Mouse (Mus musculus): ENCODE data around the gene Prdm13. TPM values are rescaled to one million over a fixed set of nuclear protein-coding genes. Genes with fewer than 3 reads are reported as not detected.
A peak's percentile ranks its signal among the peaks of the same experiment; 100 is the strongest.

Prdm13 gene
- polyA plus RNA-seq (2014; fragmentation: Nextera tagmentation; extraction: Ambion mirVana), result 0.08 TPM in 1 of 2 replicates, not detected in the other

DNA sequence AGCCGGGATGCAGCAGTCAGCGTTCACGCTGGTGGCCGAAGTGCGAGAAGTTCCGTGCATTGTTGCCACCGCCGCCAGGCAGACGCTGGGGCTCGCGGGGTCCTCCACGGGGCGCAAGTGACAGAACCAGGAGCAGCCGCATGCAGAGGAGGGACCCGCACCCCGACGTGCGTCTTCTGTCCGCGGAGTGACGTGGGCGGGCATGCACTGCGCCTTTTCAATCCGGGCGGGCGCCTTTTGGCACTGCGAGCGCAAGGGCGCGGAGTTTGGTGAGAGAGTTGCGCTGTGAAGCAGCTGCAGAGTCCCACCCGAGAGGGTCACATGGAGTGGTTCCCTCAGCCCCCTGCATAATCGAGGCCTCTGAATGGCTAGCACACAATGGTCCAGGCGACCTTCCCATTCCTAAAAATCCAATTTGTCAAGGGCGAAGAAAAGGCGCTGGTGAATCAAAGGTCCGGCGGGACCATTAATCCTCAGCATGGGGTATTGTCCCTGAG, at the start of gene Prdm13:
TSS of gene Prdm13 (minus strand) at position 369 of the 497 bp plus-strand sequence.
- Histone ChIP-seq H3K4me1 (replicated peaks; ENCODE audit: control insufficient read depth, insufficient read depth, low read length) (no peaks in the 10 kb centered on the region), H3K9ac (ENCODE audit: low read depth, low read length) (no peak within 1 kb of the TSS), H3K9me3 (ENCODE audit: control insufficient read depth, low read length) (no peaks in the 10 kb centered on the region), H3K4me2 (no peak within 1 kb of the TSS), H3K27me3 (replicated peaks; ENCODE audit: control insufficient read depth, insufficient read depth, low read length) (peaks cover 100% of the 10 kb centered on the region), H3K27ac (ENCODE audit: low read depth, low read length) (no peak within 1 kb of the TSS), H3K36me3 (ENCODE audit: control insufficient read depth, insufficient read depth, low read length) (no peaks in the 10 kb centered on the region), H3K4me3 (ENCODE audit: low read depth, low read length) (no peak within 1 kb of the TSS)
- no peak for DNase-seq (ENCODE audit: low spot score)
- ATAC-seq (replicated peaks; ENCODE audit: low FRiP score), result no peak
- 2% methylated on average over 38 of the region's 38 CpGs for WGBS

DNA sequence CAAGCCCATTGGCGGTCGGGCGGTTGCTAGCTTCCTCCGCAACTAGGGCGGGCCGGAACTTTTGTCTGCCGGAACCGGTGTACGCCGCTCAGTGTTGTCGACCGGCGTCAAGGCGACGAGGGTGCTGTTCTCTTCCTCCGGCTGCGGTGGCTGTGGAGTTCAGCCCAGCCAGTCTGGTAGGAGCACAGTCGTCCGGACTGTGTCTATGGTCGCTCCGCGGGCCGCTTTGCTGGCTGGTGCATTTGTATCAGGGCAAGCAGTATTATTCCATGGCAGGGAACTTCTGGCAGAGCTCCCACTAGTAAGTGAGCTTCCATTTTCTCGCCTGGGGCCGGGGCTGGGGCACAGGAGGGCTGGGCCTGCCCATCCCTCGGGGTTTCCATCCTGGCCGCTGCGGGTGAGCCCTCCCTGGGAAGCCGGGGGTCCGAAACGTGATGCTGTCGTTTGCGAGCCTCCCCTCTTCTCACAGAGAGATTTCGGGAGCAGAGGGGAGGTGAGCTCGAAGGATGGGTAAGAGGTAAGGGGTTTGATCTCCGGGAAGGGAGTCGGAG, 41.9 kb upstream of the Prdm13 start, which contains the start of gene Ccnc:
TSS of gene Ccnc (plus strand) at position 87 of the 551 bp plus-strand sequence.
- ATAC-seq (replicated peaks; ENCODE audit: low FRiP score), result peak; percentile 99
- peak within 1 kb of the TSS; percentile 87 for H3K9ac ChIP-seq (ENCODE audit: low read depth, low read length)
- H3K36me3 ChIP-seq (ENCODE audit: control insufficient read depth, insufficient read depth, low read length), result no peaks in the 10 kb centered on the region; the same call in 1 of the 2 replicates
- H3K27me3 ChIP-seq (replicated peaks; ENCODE audit: control insufficient read depth, insufficient read depth, low read length), result no peaks in the 10 kb centered on the region
- peak within 1 kb of the TSS; percentile 78 for H3K27ac ChIP-seq (ENCODE audit: low read depth, low read length)
- peak within 1 kb of the TSS; percentile 76 for H3K4me2 ChIP-seq
- peak within 1 kb of the TSS; percentile 90 for H3K4me3 ChIP-seq (ENCODE audit: low read depth, low read length)
- no peaks in the 10 kb centered on the region for H3K4me1 ChIP-seq (replicated peaks; ENCODE audit: control insufficient read depth, insufficient read depth, low read length)
- H3K9me3 ChIP-seq (ENCODE audit: control insufficient read depth, low read length), result no peaks in the 10 kb centered on the region
- DNase-seq (ENCODE audit: low spot score), result peak; percentile 91
- under 1% methylated on average over 37 of the region's 37 CpGs for WGBS

DNA sequence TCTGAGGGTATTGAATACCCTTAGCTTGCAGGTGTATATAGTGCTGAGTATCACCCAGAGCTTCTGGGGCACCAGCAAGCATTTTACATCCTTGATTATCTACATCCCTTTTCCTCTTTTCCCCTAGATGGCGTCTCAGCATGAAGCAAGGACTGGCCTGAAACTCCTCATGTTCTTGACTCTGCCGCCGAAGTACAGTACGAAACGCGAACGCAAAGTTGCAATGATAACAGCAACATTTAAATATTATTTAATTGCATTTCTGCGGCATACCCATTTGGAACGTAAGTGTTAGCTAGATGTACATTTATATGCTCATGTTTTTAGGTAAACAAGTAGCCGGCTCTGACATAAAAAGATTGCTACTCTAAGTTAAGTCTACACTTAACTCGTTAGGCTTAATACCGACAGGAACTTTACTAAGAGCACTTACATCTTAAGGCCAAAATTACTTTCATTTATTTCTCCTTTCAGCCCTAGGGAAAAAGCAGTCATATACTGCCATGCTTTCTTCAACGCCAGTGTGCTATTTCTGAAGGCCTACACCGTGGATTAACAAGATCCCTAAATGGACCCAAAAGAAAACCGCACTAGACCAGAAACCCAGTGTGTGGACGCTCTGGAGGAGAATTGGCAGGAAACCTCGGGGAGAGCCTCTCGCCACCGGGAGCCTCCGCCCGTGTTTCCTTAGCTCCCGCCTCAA, 41.3 kb upstream of the Prdm13 start:
- ATAC-seq (replicated peaks; ENCODE audit: low FRiP score) (peak; percentile 56), DNase-seq (ENCODE audit: low spot score) (peak; percentile 37)
- Histone ChIP-seq H3K36me3 (ENCODE audit: control insufficient read depth, insufficient read depth, low read length) (no peaks in the 10 kb centered on the region), H3K27ac (ENCODE audit: low read depth, low read length) (peak overlapping the region; percentile 78), H3K4me1 (replicated peaks; ENCODE audit: control insufficient read depth, insufficient read depth, low read length) (no peaks in the 10 kb centered on the region), H3K27me3 (replicated peaks; ENCODE audit: control insufficient read depth, insufficient read depth, low read length) (no peaks in the 10 kb centered on the region), H3K4me3 (ENCODE audit: low read depth, low read length) (peak overlapping the region; percentile 90), H3K4me2 (peak overlapping the region; percentile 76), H3K9ac (ENCODE audit: low read depth, low read length) (peak overlapping the region; percentile 87), H3K9me3 (ENCODE audit: control insufficient read depth, low read length) (no peaks in the 10 kb centered on the region)
- under 1% methylated on average over 22 of the region's 22 CpGs for WGBS

GRCm38 (mm10) chr4:21722752-21723334, 37.1 kb upstream of the Prdm13 start:
- no peak for DNase-seq (ENCODE audit: low spot score)
- Histone ChIP-seq H3K27me3 (replicated peaks; ENCODE audit: control insufficient read depth, insufficient read depth, low read length) (no peaks in the 10 kb centered on the region), H3K9ac (ENCODE audit: low read depth, low read length) (no peak overlapping the region), H3K4me1 (replicated peaks; ENCODE audit: control insufficient read depth, insufficient read depth, low read length) (no peaks in the 10 kb centered on the region), H3K4me3 (ENCODE audit: low read depth, low read length) (no peak overlapping the region), H3K9me3 (ENCODE audit: control insufficient read depth, low read length) (no peaks in the 10 kb centered on the region), H3K36me3 (ENCODE audit: control insufficient read depth, insufficient read depth, low read length) (no peaks in the 10 kb centered on the region), H3K4me2 (no peak overlapping the region), H3K27ac (ENCODE audit: low read depth, low read length) (no peak overlapping the region)
- no peak for ATAC-seq (replicated peaks; ENCODE audit: low FRiP score)
- 64% methylated on average over 7 of the region's 7 CpGs for WGBS

- 6% methylated on average over 13 of the region's 13 CpGs for WGBS
- Histone ChIP-seq H3K4me1 (replicated peaks; ENCODE audit: control insufficient read depth, insufficient read depth, low read length) (no peaks in the 10 kb centered on the region), H3K4me2 (no peak overlapping the region), H3K9ac (ENCODE audit: low read depth, low read length) (no peak overlapping the region), H3K9me3 (ENCODE audit: control insufficient read depth, low read length) (no peaks in the 10 kb centered on the region), H3K36me3 (ENCODE audit: control insufficient read depth, insufficient read depth, low read length) (no peaks in the 10 kb centered on the region), H3K4me3 (ENCODE audit: low read depth, low read length) (no peak overlapping the region), H3K27ac (ENCODE audit: low read depth, low read length) (no peak overlapping the region), H3K27me3 (replicated peaks; ENCODE audit: control insufficient read depth, insufficient read depth, low read length) (no peaks in the 10 kb centered on the region; the same call in 1 of the 2 replicates)
- DNase-seq (ENCODE audit: low spot score) (peak; percentile 80), ATAC-seq (replicated peaks; ENCODE audit: low FRiP score) (peak; percentile 86)
Measured at GRCm38 (mm10) chr4:21712147-21712546, 26.4 kb upstream of the Prdm13 start.

GRCm38 (mm10) chr4:21705046-21705445, 19.3 kb upstream of the Prdm13 start:
- no peak overlapping the region for H3K4me3 ChIP-seq (ENCODE audit: low read depth, low read length)
- no peaks in the 10 kb centered on the region for H3K4me1 ChIP-seq (replicated peaks; ENCODE audit: control insufficient read depth, insufficient read depth, low read length)
- H3K9ac ChIP-seq (ENCODE audit: low read depth, low read length), result no peak overlapping the region
- DNase-seq (ENCODE audit: low spot score) (no peak), ATAC-seq (replicated peaks; ENCODE audit: low FRiP score) (no peak)
- no peak overlapping the region for H3K4me2 ChIP-seq
- H3K36me3 ChIP-seq (ENCODE audit: control insufficient read depth, insufficient read depth, low read length), result no peaks in the 10 kb centered on the region
- WGBS, result 39% methylated on average over 1 of the region's 1 CpGs
- no peaks in the 10 kb centered on the region for H3K9me3 ChIP-seq (ENCODE audit: control insufficient read depth, low read length)
- no peak overlapping the region for H3K27ac ChIP-seq (ENCODE audit: low read depth, low read length)
- no peaks in the 10 kb centered on the region for H3K27me3 ChIP-seq (replicated peaks; ENCODE audit: control insufficient read depth, insufficient read depth, low read length)

GRCm38 (mm10) chr4:21695638-21696254, 10.0 kb upstream of the Prdm13 start:
- Histone ChIP-seq H3K27me3 (replicated peaks; ENCODE audit: control insufficient read depth, insufficient read depth, low read length) (peaks cover 21% of the 10 kb centered on the region), H3K36me3 (ENCODE audit: control insufficient read depth, insufficient read depth, low read length) (no peaks in the 10 kb centered on the region), H3K27ac (ENCODE audit: low read depth, low read length) (no peak overlapping the region), H3K9ac (ENCODE audit: low read depth, low read length) (no peak overlapping the region), H3K4me1 (replicated peaks; ENCODE audit: control insufficient read depth, insufficient read depth, low read length) (no peaks in the 10 kb centered on the region), H3K4me3 (ENCODE audit: low read depth, low read length) (no peak overlapping the region), H3K4me2 (no peak overlapping the region), H3K9me3 (ENCODE audit: control insufficient read depth, low read length) (no peaks in the 10 kb centered on the region)
- ATAC-seq (replicated peaks; ENCODE audit: low FRiP score), result no peak
- 26% methylated on average over 7 of the region's 7 CpGs for WGBS
- peak; percentile 43 for DNase-seq (ENCODE audit: low spot score)

DNA sequence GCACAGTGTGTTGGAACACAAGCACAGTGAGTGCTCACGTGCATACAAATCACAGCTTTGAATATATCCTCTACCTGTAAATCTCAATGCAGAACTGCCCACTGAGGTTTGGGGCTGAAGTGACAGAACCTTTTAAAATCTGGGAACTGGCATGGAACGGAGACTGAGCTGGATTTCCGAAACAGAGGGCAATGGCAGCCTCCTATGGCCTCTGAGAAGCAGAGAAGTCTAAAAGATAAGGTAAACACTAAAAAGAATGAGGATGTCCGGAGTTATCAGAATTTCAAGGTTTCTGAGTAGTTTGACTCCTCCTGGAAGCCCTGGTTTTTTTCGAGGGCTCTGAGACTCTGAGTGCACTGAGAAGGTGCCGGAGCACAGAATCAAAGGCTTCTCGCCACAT, 4.5 kb upstream of the Prdm13 start:
- no peak overlapping the region for H3K4me2 ChIP-seq
- DNase-seq (ENCODE audit: low spot score) (no peak), ATAC-seq (replicated peaks; ENCODE audit: low FRiP score) (no peak)
- no peak overlapping the region for H3K9ac ChIP-seq (ENCODE audit: low read depth, low read length)
- no peak overlapping the region for H3K27ac ChIP-seq (ENCODE audit: low read depth, low read length)
- peaks cover 76% of the 10 kb centered on the region for H3K27me3 ChIP-seq (replicated peaks; ENCODE audit: control insufficient read depth, insufficient read depth, low read length)
- no peaks in the 10 kb centered on the region for H3K36me3 ChIP-seq (ENCODE audit: control insufficient read depth, insufficient read depth, low read length)
- no peaks in the 10 kb centered on the region for H3K9me3 ChIP-seq (ENCODE audit: control insufficient read depth, low read length)
- no peaks in the 10 kb centered on the region for H3K4me1 ChIP-seq (replicated peaks; ENCODE audit: control insufficient read depth, insufficient read depth, low read length)
- WGBS, result 16% methylated on average over 7 of the region's 7 CpGs
- H3K4me3 ChIP-seq (ENCODE audit: low read depth, low read length), result no peak overlapping the region
